Mouse (Mus musculus) ovary, adult 18-20 months (tissue): ENCODE results near the gene Klra8.
"Not testable (repeated sequence)": the region's sequence is repeated elsewhere in the genome, so short reads cannot be mapped to it uniquely, and the experiment has no call there.

Source experiments
- DNase-seq: peaks from one replicate; pipeline ENCODE4 v3.0.0; 2022; ENCODE audit warnings: low spot score, mixed read lengths

The Klra8 gene

GRCm38 (mm10) chr6:130129798-130130197, at the start of gene Klra8:
Gene Klra8, minus strand, starts transcription at chr6:130129898.
- not testable (repeated sequence) for DNase-seq

DNA sequence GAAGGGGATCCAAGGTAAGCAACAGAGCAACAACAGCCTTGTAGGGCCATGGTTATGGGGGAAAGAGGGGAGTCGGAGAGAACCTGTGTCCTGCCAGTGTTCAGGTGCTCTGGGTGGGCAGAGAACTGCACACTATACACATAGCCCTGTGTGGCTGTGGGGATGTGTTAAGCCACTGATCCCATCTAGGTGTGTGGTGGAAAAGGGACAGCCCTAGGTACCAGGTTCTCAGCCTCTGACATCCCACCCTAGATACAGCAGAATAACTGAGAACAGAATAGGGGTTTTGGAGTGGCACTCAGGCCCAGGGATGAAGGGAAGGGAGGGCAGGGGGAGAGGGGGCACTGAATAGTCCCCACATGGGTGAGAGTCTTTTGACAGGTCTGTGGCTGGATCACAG, 19.2 kb downstream of the Klra8 start:
- no peak for DNase-seq

- DNase-seq: not testable (repeated sequence)
Observed at GRCm38 (mm10) chr6:130102743-130103142, 27.0 kb downstream of the Klra8 start.

DNA sequence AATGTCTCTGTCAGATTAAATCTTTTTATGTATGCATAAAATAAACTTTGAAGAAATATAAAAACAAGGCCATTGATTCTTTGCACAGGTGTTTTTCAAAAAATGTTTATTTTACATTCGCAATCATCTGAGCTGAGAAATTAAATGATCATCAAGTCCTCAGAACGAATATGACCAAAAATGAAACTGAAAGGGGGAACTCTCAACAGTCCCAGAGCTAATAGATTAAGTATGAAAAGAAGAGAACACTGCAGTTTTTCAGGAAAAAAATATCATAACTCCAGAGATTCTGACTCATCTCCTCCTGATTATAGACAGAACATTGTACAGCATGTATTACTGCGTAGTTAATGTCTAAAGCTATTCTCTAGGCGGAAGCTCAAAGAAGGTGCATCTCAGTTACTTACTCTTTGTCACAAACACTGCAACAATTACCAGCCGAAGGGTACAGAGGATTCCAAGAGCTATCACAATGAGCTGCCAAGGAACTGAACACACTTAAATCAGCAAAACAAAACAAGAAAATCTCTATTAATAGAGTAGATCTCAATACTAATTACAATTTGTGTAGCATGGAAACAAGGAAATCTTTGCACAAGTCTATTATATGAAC, 37.3 kb downstream of the Klra8 start:
- DNase-seq: no peak

- DNase-seq: not testable (repeated sequence)
Observed at GRCm38 (mm10) chr6:130067171-130067570, 62.5 kb downstream of the Klra8 start, which contains the start of gene Klra4. Gene Klra4, minus strand, starts transcription at chr6:130067271.
